In genomic region chr14:87264826-87265225, GRCm38 (mm10) we compare ENCODE assay signal across 27 mouse cellular contexts.
DNase-seq lines count a peak whose midpoint lies in the region; ATAC-seq lines count a peak whose summit lies in the region.
"Had no signal": no experiment of that assay in that cellular context is flagged by ENCODE, and none has a peak within 500 bp of the region (broad histone marks: within the 10 kb centered on the region; RNA-seq: fewer than 3 reads in every experiment).

No protein-coding gene starts in this region.

- no peak overlapping the region for H3K9ac ChIP-seq in limb, embryonic 11.5 days (ENCODE audit: low read length)
- H3K9ac ChIP-seq in limb, embryonic 12.5 days (replicated peaks): no peak overlapping the region
- H3K9ac ChIP-seq: hindbrain, embryonic 12.5 days; liver, embryonic 15.5 days; lung, embryonic 14.5 days; stomach, embryonic 15.5 days had no signal

- no peak overlapping the region for H3K27ac ChIP-seq in limb, embryonic 11.5 days (replicated peaks; ENCODE audit: low read depth, low read length)
- no peak overlapping the region for H3K27ac ChIP-seq in limb, embryonic 10.5 days
- no peak overlapping the region for H3K27ac ChIP-seq in limb, embryonic 12.5 days
- H3K27ac ChIP-seq: hindbrain, embryonic 12.5 days; liver, embryonic 15.5 days; stomach, embryonic 15.5 days had no signal

- no peak overlapping the region for H3K4me2 ChIP-seq in limb, embryonic 11.5 days (ENCODE audit: low read depth, severe bottlenecking)
- no peak overlapping the region for H3K4me2 ChIP-seq in limb, embryonic 12.5 days
- H3K4me2 ChIP-seq: hindbrain, embryonic 12.5 days; liver, embryonic 15.5 days; lung, embryonic 14.5 days; stomach, embryonic 15.5 days had no signal

- H3K4me3 ChIP-seq in limb, embryonic 11.5 days (ENCODE audit: low read depth, low read length): no peak overlapping the region
- H3K4me3 ChIP-seq in limb, embryonic 10.5 days: no peak overlapping the region
- no peak overlapping the region for H3K4me3 ChIP-seq in limb, embryonic 12.5 days (replicated peaks)
- H3K4me3 ChIP-seq: erythroblast, embryonic 14.5 days; hindbrain, embryonic 12.5 days; liver, embryonic 15.5 days; stomach, embryonic 15.5 days had no signal

- peak; percentile 63 for DNase-seq in heart, adult 11 months
- no peak for DNase-seq in heart, postnatal 25 days (ENCODE audit: low spot score)
- DNase-seq in limb, embryonic 11.5 days (ENCODE audit: low spot score): no peak
- DNase-seq in limb, embryonic 10.5 days (ENCODE audit: low spot score): no peak
- DNase-seq in ES-CJ7 (ENCODE audit: low read depth, low spot score): peak; percentile 3
- no peak for DNase-seq in embryo, embryonic 11 days
- DNase-seq: adrenal gland, postnatal 10 days; cerebellum, adult 11-12 months; cerebellum, adult 9-11 months; heart, postnatal 14 days; kidney, adult 2 months; kidney, postnatal 36 days; layer of hippocampus, postnatal 36 days; left cerebral cortex, postnatal 4 days; lung, embryonic 14.5 days; lung, postnatal 14 days; right cerebral cortex, postnatal 25 days; thymus, postnatal 14 days had no signal

- H3K9me3 ChIP-seq in limb, embryonic 11.5 days (ENCODE audit: control insufficient read depth, low read length): no peaks in the 10 kb centered on the region
- no peaks in the 10 kb centered on the region for H3K9me3 ChIP-seq in limb, embryonic 10.5 days (replicated peaks)
- no peaks in the 10 kb centered on the region; the same call in 1 of the 2 replicates for H3K9me3 ChIP-seq in limb, embryonic 12.5 days
- H3K9me3 ChIP-seq: G1E; hindbrain, embryonic 12.5 days; liver, embryonic 15.5 days; stomach, embryonic 15.5 days had no signal

- no peaks in the 10 kb centered on the region for H3K27me3 ChIP-seq in limb, embryonic 11.5 days (ENCODE audit: control insufficient read depth, insufficient read depth, low read length)
- no peaks in the 10 kb centered on the region for H3K27me3 ChIP-seq in limb, embryonic 10.5 days (ENCODE audit: low read depth, poor library complexity, severe bottlenecking)
- no peaks in the 10 kb centered on the region for H3K27me3 ChIP-seq in limb, embryonic 12.5 days
- H3K27me3 ChIP-seq: CH12.LX; hindbrain, embryonic 12.5 days; liver, embryonic 15.5 days; stomach, embryonic 15.5 days had no signal

- intact Hi-C loops in heart, postnatal 25 days (cut with DNase I): no loop called here

- WGBS in limb, embryonic 11.5 days: 81% methylated on average over 4 of the region's 4 CpGs
- 84% methylated on average over 4 of the region's 4 CpGs for WGBS in limb, embryonic 10.5 days
- 77% methylated on average over 4 of the region's 4 CpGs for WGBS in limb, embryonic 12.5 days

- H3K4me1 ChIP-seq in limb, embryonic 11.5 days (ENCODE audit: control insufficient read depth, insufficient read depth, low read length): no peaks in the 10 kb centered on the region
- peaks cover 5% of the 10 kb centered on the region for H3K4me1 ChIP-seq in limb, embryonic 10.5 days
- H3K4me1 ChIP-seq in limb, embryonic 12.5 days (replicated peaks): peaks cover 4% of the 10 kb centered on the region; the same call in 1 of the 2 replicates
- H3K4me1 ChIP-seq: hindbrain, embryonic 12.5 days; liver, embryonic 15.5 days; stomach, embryonic 15.5 days had no signal

- H3K36me3 ChIP-seq in limb, embryonic 11.5 days (ENCODE audit: control insufficient read depth, insufficient read depth, low read length): no peaks in the 10 kb centered on the region
- no peaks in the 10 kb centered on the region for H3K36me3 ChIP-seq in limb, embryonic 10.5 days
- no peaks in the 10 kb centered on the region for H3K36me3 ChIP-seq in limb, embryonic 12.5 days
- H3K36me3 ChIP-seq: G1E; hindbrain, embryonic 12.5 days; liver, embryonic 15.5 days; stomach, embryonic 15.5 days had no signal

- ATAC-seq in limb, embryonic 11.5 days (ENCODE audit: insufficient number of reproducible peaks, low FRiP score, low TSS enrichment, low read depth): 0 out of 2 replicates have a peak, but pooled peaks have one; percentile 6
- 0 out of 2 replicates have a peak, but pooled peaks have one; percentile 20 for ATAC-seq in limb, embryonic 12.5 days (ENCODE audit: insufficient number of reproducible peaks, insufficient read depth, low FRiP score, low TSS enrichment, low read depth)
- ATAC-seq: forebrain, embryonic 14.5 days; inflammation-experienced regulatory T-cells, adult 6 months had no signal

Comparison
In these comparisons a context has a peak if more than half of its experiments do, and no peak if none do; other contexts are left out.
1. DNase-seq: peak in heart, adult 11 months (single experiment) and ES-CJ7 (single experiment); none in heart, postnatal 25 days (single experiment), limb, embryonic 11.5 days (single experiment), limb, embryonic 10.5 days (single experiment) and embryo, embryonic 11 days (single experiment).